Mouse (Mus musculus) MEL (cell line): ENCODE results near the gene BC052040.

Experiments used
- CHD2 ChIP-seq: IDR thresholded peaks from 2 replicates; pipeline ENCODE4 v1.6.1; 2011; ENCODE audit warnings: low read length, improper control_type of control experiment
- CTCF ChIP-seq, 3 experiments: IDR thresholded peaks in 2 of 3; conservative IDR thresholded peaks in 1 of 3; 2 replicates each; pipeline ENCODE4 v1.5.1; 2011 to 2012; ENCODE audit warnings: low read length in 3 of 3, low read depth in 2 of 3, mild to moderate bottlenecking in 2 of 3, improper control_type of control experiment in 1 of 3, inconsistent platforms in 1 of 3, mixed read lengths in 1 of 3, moderate library complexity in 1 of 3; ENCODE audit not compliant: control insufficient read depth in 1 of 3, insufficient read depth in 1 of 3, poor library complexity in 1 of 3, severe bottlenecking in 1 of 3
- EP300 ChIP-seq, 2 experiments: IDR thresholded peaks; 2 replicates each; pipeline ENCODE4 v1.6.1; 2011; ENCODE audit warnings: improper control_type of control experiment in 2 of 2, low read length in 2 of 2, low read depth in 1 of 2, mild to moderate bottlenecking in 1 of 2
- MEF2A ChIP-seq: IDR thresholded peaks from 2 replicates; pipeline ENCODE4 v1.6.1; 2014; ENCODE audit warnings: low read depth, mild to moderate bottlenecking, inconsistent platforms, low read length, improper control_type of control experiment; ENCODE audit not compliant: poor library complexity, insufficient replicate concordance, severe bottlenecking; ENCODE audit errors: extremely low read depth
- MYB ChIP-seq: IDR thresholded peaks from 2 replicates; pipeline ENCODE4 v1.6.1; 2011; ENCODE audit warnings: mild to moderate bottlenecking, low read depth, low read length, improper control_type of control experiment
- POLR2A ChIP-seq, 2 experiments: IDR thresholded peaks; 2 replicates each; pipeline ENCODE4 v1.6.1; 2011 to 2012; ENCODE audit warnings: low read length in 2 of 2, mild to moderate bottlenecking in 2 of 2, control low read depth in 1 of 2, improper control_type of control experiment in 1 of 2, low read depth in 1 of 2, moderate library complexity in 1 of 2; ENCODE audit not compliant: control insufficient read depth in 1 of 2, insufficient read depth in 1 of 2, poor library complexity in 1 of 2
- POLR2AphosphoS2 ChIP-seq: IDR thresholded peaks from 2 replicates; pipeline ENCODE4 v1.6.1; 2011; ENCODE audit warnings: low read length, improper control_type of control experiment
- TBP ChIP-seq: IDR thresholded peaks from 2 replicates; pipeline ENCODE4 v1.8.0; 2011; ENCODE audit warnings: low read depth, low read length, improper control_type of control experiment
- UBTF ChIP-seq: IDR thresholded peaks from 2 replicates; pipeline ENCODE4 v1.6.1; 2012; ENCODE audit warnings: low read depth, mild to moderate bottlenecking, inconsistent platforms, low read length, improper control_type of control experiment, moderate library complexity, borderline replicate concordance; ENCODE audit not compliant: insufficient read depth

DNA sequence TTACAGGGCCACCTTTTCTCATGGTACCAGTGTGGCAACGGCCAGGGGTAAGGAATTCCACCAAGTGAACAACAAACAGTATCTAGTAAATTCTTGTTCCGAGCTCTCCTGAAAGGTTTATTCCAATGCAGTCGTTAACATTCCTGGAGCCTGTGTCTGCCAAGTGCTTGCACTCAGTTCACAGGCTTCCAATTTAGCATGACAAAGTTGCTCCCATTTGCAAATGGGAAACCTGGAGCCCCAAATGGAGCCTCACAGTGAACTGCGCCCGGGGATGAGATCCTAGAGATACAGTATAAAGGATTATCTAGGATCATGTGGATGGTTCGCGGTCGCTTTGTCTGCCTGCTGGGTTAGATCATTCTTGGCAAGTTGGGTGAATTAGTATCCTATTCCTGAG, 141.9 kb downstream of the BC052040 start:
- no peak for TF ChIP-seq MYB
- no peak for TF ChIP-seq POLR2A (IDR thresholded peaks at IDR 0.05; ENCODE audit: control insufficient read depth in 1 of 2, insufficient read depth in 1 of 2, low read depth in 1 of 2, low read length in 2 of 2, poor library complexity in 1 of 2)
- TF ChIP-seq CTCF (IDR thresholded peaks at IDR 0.05 in 2 of 3, conservative IDR thresholded peaks at IDR 0.05 in 1 of 3; ENCODE audit: control insufficient read depth in 1 of 3, insufficient read depth in 1 of 3, low read depth in 2 of 3, low read length in 3 of 3, poor library complexity in 1 of 3, severe bottlenecking in 1 of 3): no peak
- no peak for TF ChIP-seq UBTF
- no peak for TF ChIP-seq CHD2
- TF ChIP-seq EP300 (IDR thresholded peaks at IDR 0.05; ENCODE audit: low read depth in 1 of 2, low read length in 2 of 2): no peak
- TF ChIP-seq MEF2A: no peak
- no peak for TF ChIP-seq POLR2AphosphoS2
- no peak for TF ChIP-seq TBP
